Comparison of ENCODE assay signal across 8 mouse cellular contexts in genomic region chr5:125433793-125434337, GRCm38 (mm10). TPM values are rescaled to one million over a fixed set of nuclear protein-coding genes. Genes with fewer than 3 reads are reported as not detected.
DNase-seq lines count a peak whose midpoint lies in the region; ATAC-seq lines count a peak whose summit lies in the region.

Gene Dhx37 (minus strand): TSS chr5:125434121.

- ATAC-seq in erythroblast, adult 5-6 weeks (replicated peaks; ENCODE audit: low FRiP score, poor library complexity, severe bottlenecking), result peak; percentile 97
- ATAC-seq in kidney, embryonic 15.5 days (replicated peaks; ENCODE audit: low FRiP score), result peak; percentile 98
- ATAC-seq in monocyte, adult 5-6 weeks (replicated peaks; ENCODE audit: insufficient number of reproducible peaks, low FRiP score, low TSS enrichment, poor library complexity, severe bottlenecking), result peak; percentile 97

- no peaks in the 10 kb centered on the region for H3K9me3 ChIP-seq in heart, embryonic 10.5 days
- H3K9me3 ChIP-seq in kidney, embryonic 15.5 days (replicated peaks), result no peaks in the 10 kb centered on the region

- peaks cover 29% of the 10 kb centered on the region for H3K36me3 ChIP-seq in heart, embryonic 10.5 days
- peaks cover 31% of the 10 kb centered on the region for H3K36me3 ChIP-seq in kidney, embryonic 15.5 days

- H3K9ac ChIP-seq in kidney, embryonic 15.5 days, result peak within 1 kb of the TSS; percentile 96

- peak within 1 kb of the TSS; percentile 95 for H3K27ac ChIP-seq in heart, embryonic 10.5 days
- 0 out of 2 replicates have a peak within 1 kb of the TSS, but pooled peaks have one; percentile 66 for H3K27ac ChIP-seq in kidney, embryonic 15.5 days

- no peaks in the 10 kb centered on the region for H3K27me3 ChIP-seq in heart, embryonic 10.5 days (ENCODE audit: insufficient read depth, poor library complexity, severe bottlenecking)
- H3K27me3 ChIP-seq in kidney, embryonic 15.5 days, result no peaks in the 10 kb centered on the region

- DNase-seq in B cell, adult 2 months, result peak; percentile 95 to 96
- peak; percentile 98 for DNase-seq in brain, adult 2 months (ENCODE audit: low read depth, low spot score)
- peak; percentile 97 for DNase-seq in heart, embryonic 10.5 days (ENCODE audit: low spot score)
- DNase-seq in liver, result peak; percentile 97
- peak; percentile 93 to 97 for DNase-seq in spleen, postnatal 4 days (ENCODE audit: low spot score in 2 of 2)

- H3K4me2 ChIP-seq in kidney, embryonic 15.5 days, result peak within 1 kb of the TSS; percentile 92

- peaks cover 15% of the 10 kb centered on the region for H3K4me1 ChIP-seq in heart, embryonic 10.5 days
- H3K4me1 ChIP-seq in kidney, embryonic 15.5 days, result peaks cover 13% of the 10 kb centered on the region

- peak within 1 kb of the TSS; percentile 99 for H3K4me3 ChIP-seq in heart, embryonic 10.5 days
- H3K4me3 ChIP-seq in kidney, embryonic 15.5 days (replicated peaks), result peak within 1 kb of the TSS; percentile 97

- 0% methylated on average over 46 of the region's 46 CpGs for WGBS in heart, embryonic 10.5 days
- WGBS in kidney, embryonic 15.5 days, result 0% methylated on average over 46 of the region's 46 CpGs

RNA-seq across cellular contexts. Expression of gene Dhx37, which starts in this region (rescaled TPM):
- total RNA-seq in erythroblast, adult 5-6 weeks (2015; ENCODE audit: low replicate concordance), result 1.2 and 17.8 TPM in 2 replicates
- 6.1 and 6.5 TPM in 2 replicates for total RNA-seq in erythroblast, adult 5-6 weeks (2017; ENCODE audit: low replicate concordance)
- 15.9 and 18.7 TPM in 2 replicates for polyA plus RNA-seq in heart, embryonic 10.5 days (2016; fragmentation: Nextera tagmentation; extraction: Ambion mirVana)
- 13.3 and 15.6 TPM in 2 replicates for polyA plus RNA-seq in kidney, embryonic 15.5 days (2015; fragmentation: Nextera tagmentation; extraction: Ambion mirVana)
- total RNA-seq in monocyte, adult 5-6 weeks (2017), result 4.7 to 22.7 TPM (median 19.3 TPM) in 3 replicates

Comparison
In these comparisons a context has a peak if more than half of its experiments do, and no peak if none do; other contexts are left out.
1. Peak in every context shown above with its lines: DNase-seq, ATAC-seq, H3K4me3 ChIP-seq and H3K27ac ChIP-seq.